Mouse (Mus musculus): Measurements from ENCODE around the gene Fbxw16.
"Not testable (repeated sequence)": the region's sequence is repeated elsewhere in the genome, so short reads cannot be mapped to it uniquely, and the experiment has no call there.

Fbxw16 gene

GRCm38 (mm10) chr9:109449040-109449439 lies at the start of gene Fbxw16:
Gene Fbxw16 (minus strand): TSS chr9:109449140.
- DNase-seq (ENCODE audit: low read depth) = no peak

- DNase-seq (ENCODE audit: low read depth) = not testable (repeated sequence)
These were observed 46.8 kb upstream of the Fbxw16 start, which contains the start of gene Fbxw19 for GRCm38 (mm10) chr9:109495775-109496174. Gene Fbxw19 (minus strand): TSS chr9:109495875.

- DNase-seq (ENCODE audit: low read depth) = no peak
These were observed 16.0 kb downstream of the Fbxw16 start for GRCm38 (mm10) chr9:109432956-109433355.

GRCm38 (mm10) chr9:109404196-109404595 lies 44.7 kb downstream of the Fbxw16 start, which contains the start of gene Fbxw22:
Gene Fbxw22 (minus strand): TSS chr9:109404296.
- DNase-seq (ENCODE audit: low read depth) = not testable (repeated sequence)
